ENCODE assay signal across 23 mouse cellular contexts in the genomic region with DNA sequence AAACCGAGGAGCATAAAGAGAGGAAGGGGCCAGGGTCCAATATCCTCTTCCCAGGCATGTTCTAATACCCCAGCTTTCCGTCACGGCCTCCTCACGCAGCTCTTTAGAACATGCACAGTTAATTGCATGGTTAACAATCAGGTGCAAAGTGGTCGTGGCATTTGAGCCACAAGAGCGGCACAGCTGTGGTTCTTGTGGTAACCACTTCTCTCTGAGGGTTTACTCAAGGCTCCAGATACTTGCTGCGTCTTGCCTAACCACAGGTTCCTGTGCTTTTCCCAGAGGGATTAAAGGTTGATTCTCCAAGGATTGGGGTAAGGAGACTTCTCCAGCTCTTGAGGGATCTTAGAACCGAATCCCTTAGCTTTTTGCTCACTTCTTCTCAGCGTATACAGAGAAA. TPM values are rescaled to one million over a fixed set of nuclear protein-coding genes. Genes with fewer than 3 reads are reported as not detected.
DNase-seq lines count a peak whose midpoint lies in the region; ATAC-seq lines count a peak whose summit lies in the region.
"Had no signal": no experiment of that assay in that cellular context is flagged by ENCODE, and none has a peak within 500 bp of the region (broad histone marks: within the 10 kb centered on the region; RNA-seq: fewer than 3 reads in every experiment).

No protein-coding gene starts in this region.

- H3K4me1 ChIP-seq in liver, embryonic 15.5 days (replicated peaks) = peaks cover 8% of the 10 kb centered on the region
- no peaks in the 10 kb centered on the region for H3K4me1 ChIP-seq in liver, embryonic 12.5 days
- H3K4me1 ChIP-seq: forebrain, embryonic 15.5 days; hindbrain, embryonic 10.5 days had no signal

- H3K4me3 ChIP-seq in liver, embryonic 15.5 days (replicated peaks) = no peak overlapping the region
- no peak overlapping the region for H3K4me3 ChIP-seq in liver, embryonic 12.5 days
- H3K4me3 ChIP-seq: embryonic facial prominence, embryonic 13.5 days; forebrain, embryonic 15.5 days; hindbrain, embryonic 10.5 days; neural tube, embryonic 13.5 days had no signal

- H3K9ac ChIP-seq in liver, embryonic 15.5 days = no peak overlapping the region
- no peak overlapping the region for H3K9ac ChIP-seq in liver, embryonic 12.5 days
- H3K9ac ChIP-seq: embryonic facial prominence, embryonic 13.5 days; forebrain, embryonic 15.5 days; neural tube, embryonic 13.5 days had no signal

- H3K27me3 ChIP-seq in liver, embryonic 15.5 days = 0 out of 2 replicates have a peak, but pooled peaks cover 3% of the 10 kb centered on the region
- no peaks in the 10 kb centered on the region; the same call in 1 of the 2 replicates for H3K27me3 ChIP-seq in liver, embryonic 12.5 days (replicated peaks)
- H3K27me3 ChIP-seq: embryonic facial prominence, embryonic 13.5 days; forebrain, embryonic 15.5 days; neural tube, embryonic 13.5 days had no signal

- no peak for ATAC-seq in liver, embryonic 15.5 days (ENCODE audit: insufficient read depth)
- no peak for ATAC-seq in liver, embryonic 12.5 days
- peak; percentile 51 to 60; a peak in 3 of 4 replicates for ATAC-seq in hematopoietic stem cell, adult 5-6 weeks (replicated peaks in 1 of 2; ENCODE audit: insufficient read depth in 1 of 2, low FRiP score in 2 of 2, low TSS enrichment in 1 of 2, low read depth in 1 of 2, poor library complexity in 2 of 2, severe bottlenecking in 2 of 2)
- ATAC-seq: forebrain, embryonic 15.5 days; hindbrain, postnatal 0 days had no signal

- peak; percentile 25 for DNase-seq in thymus, postnatal 0 days (ENCODE audit: low spot score)
- DNase-seq in thymus, adult 18-20 months = no peak
- no peak for DNase-seq in urinary bladder, adult 2 months (ENCODE audit: low spot score)
- no peak for DNase-seq in left cerebral cortex, adult 8-10 months (ENCODE audit: low spot score in 2 of 2)
- DNase-seq: cerebellum, adult 11 months; cerebellum, postnatal 14 days; gastrocnemius, postnatal 10 days; kidney, postnatal 4 days; midbrain, embryonic 14.5 days; retina, postnatal 1 day; right cerebral cortex, postnatal 25 days; spleen, adult 18-20 months; thymus, postnatal 4 days had no signal

- H3K27ac ChIP-seq in liver, embryonic 15.5 days (replicated peaks) = no peak overlapping the region
- no peak overlapping the region for H3K27ac ChIP-seq in liver, embryonic 12.5 days
- H3K27ac ChIP-seq: embryonic facial prominence, embryonic 13.5 days; forebrain, embryonic 15.5 days; hindbrain, embryonic 10.5 days; hindbrain, postnatal 0 days; neural tube, embryonic 13.5 days had no signal

- H3K9me3 ChIP-seq in liver, embryonic 15.5 days (replicated peaks) = no peaks in the 10 kb centered on the region
- H3K9me3 ChIP-seq in liver, embryonic 12.5 days (replicated peaks) = no peaks in the 10 kb centered on the region
- H3K9me3 ChIP-seq: embryonic facial prominence, embryonic 13.5 days; forebrain, embryonic 15.5 days; hindbrain, embryonic 10.5 days; megakaryocyte, embryonic 14.5 days; neural tube, embryonic 13.5 days had no signal

- 0 out of 2 replicates have a peak overlapping the region, but pooled peaks have one; percentile 3 for H3K4me2 ChIP-seq in liver, embryonic 15.5 days
- no peak overlapping the region for H3K4me2 ChIP-seq in liver, embryonic 12.5 days
- H3K4me2 ChIP-seq: embryonic facial prominence, embryonic 13.5 days; forebrain, embryonic 15.5 days; heart, embryonic 11.5 days; neural tube, embryonic 13.5 days had no signal

- 30% methylated on average over 9 of the region's 9 CpGs for WGBS in liver, embryonic 15.5 days (ENCODE audit: insufficient replicate concordance)
- WGBS in liver, embryonic 12.5 days (ENCODE audit: insufficient replicate concordance) = 33% methylated on average over 9 of the region's 9 CpGs

- no peaks in the 10 kb centered on the region for H3K36me3 ChIP-seq in liver, embryonic 15.5 days (replicated peaks)
- no peaks in the 10 kb centered on the region for H3K36me3 ChIP-seq in liver, embryonic 12.5 days
- H3K36me3 ChIP-seq: embryonic facial prominence, embryonic 13.5 days; forebrain, embryonic 15.5 days; hindbrain, embryonic 10.5 days; neural tube, embryonic 13.5 days had no signal

RNA-seq across cellular contexts. Expression of a gene that starts 30.5 kb away (rescaled TPM):
- polyA plus RNA-seq in liver, embryonic 15.5 days (2015; fragmentation: Nextera tagmentation; extraction: Ambion mirVana) = 5.3 TPM in 2 replicates
- 4.8 and 5.5 TPM in 2 replicates for polyA plus RNA-seq in liver, embryonic 12.5 days (2016; fragmentation: Nextera tagmentation; extraction: Ambion mirVana)
- polyA plus RNA-seq in thymus, postnatal 0 days (2015; fragmentation: Nextera tagmentation; extraction: Ambion mirVana) = 25.5 and 26.1 TPM in 2 replicates
- total RNA-seq in hematopoietic stem cell, adult 5-6 weeks (2017) = 13.7 and 19.1 TPM in 2 replicates
- 22.6 and 25.7 TPM in 2 replicates for polyA plus RNA-seq in urinary bladder, adult 2 months (2012; rRNA removed)
- total RNA-seq in left cerebral cortex, adult 8-10 months (2022) = 10 to 100 TPM in 3 of 4 experiments, 1 to 10 TPM in 1; 6.2 to 24.7 (median 14.2) TPM

Comparison
In these comparisons a context has a peak if more than half of its experiments do, and no peak if none do; other contexts are left out.
1. ATAC-seq: peak in hematopoietic stem cell, adult 5-6 weeks (2 of 2); none in liver, embryonic 15.5 days (single experiment) and liver, embryonic 12.5 days (single experiment).